Mouse (Mus musculus): ENCODE measurements around the gene Olfr1275. TPM values are rescaled to one million over a fixed set of nuclear protein-coding genes. Genes with fewer than 3 reads are reported as not detected.

Gene Olfr1275
- polyA plus RNA-seq (2015; fragmentation: Nextera tagmentation; extraction: Ambion mirVana), result not detected in 2 replicates

- no peak for ATAC-seq (ENCODE audit: insufficient number of reproducible peaks, insufficient read depth, low FRiP score, low TSS enrichment, low read depth)
- WGBS, result 77% methylated on average over 1 of the region's 1 CpGs
Measured at GRCm38 (mm10) chr2:111235186-111235585, at the start of gene Olfr1275. Gene Olfr1275 (minus strand): TSS chr2:111235286.

GRCm38 (mm10) chr2:111274006-111274405, 38.9 kb upstream of the Olfr1275 start, which contains the start of gene Olfr1277:
Gene Olfr1277 (minus strand): TSS chr2:111274106.
- H3K4me1 ChIP-seq, result no peaks in the 10 kb centered on the region
- 78% methylated on average over 2 of the region's 2 CpGs for WGBS
- no peaks in the 10 kb centered on the region for H3K36me3 ChIP-seq
- H3K27ac ChIP-seq, result no peak within 1 kb of the TSS
- no peaks in the 10 kb centered on the region for H3K9me3 ChIP-seq
- H3K4me3 ChIP-seq, result no peak within 1 kb of the TSS
- no peak within 1 kb of the TSS for H3K4me2 ChIP-seq
- no peak for ATAC-seq (ENCODE audit: insufficient number of reproducible peaks, insufficient read depth, low FRiP score, low TSS enrichment, low read depth)
- H3K27me3 ChIP-seq, result no peaks in the 10 kb centered on the region
- H3K9ac ChIP-seq, result no peak within 1 kb of the TSS

More at GRCm38 (mm10) chr2:111235186-111235585, at the start of gene Olfr1275:
- no peaks in the 10 kb centered on the region for H3K27me3 ChIP-seq
- H3K4me1 ChIP-seq, result no peaks in the 10 kb centered on the region
- no peaks in the 10 kb centered on the region for H3K9me3 ChIP-seq
- H3K9ac ChIP-seq, result no peak within 1 kb of the TSS
- H3K27ac ChIP-seq, result no peak within 1 kb of the TSS
- H3K4me2 ChIP-seq, result no peak within 1 kb of the TSS
- no peaks in the 10 kb centered on the region for H3K36me3 ChIP-seq
- H3K4me3 ChIP-seq, result no peak within 1 kb of the TSS

GRCm38 (mm10) chr2:111254216-111254615, 19.1 kb upstream of the Olfr1275 start, which contains the start of gene Olfr1276:
Gene Olfr1276 (plus strand): TSS chr2:111254516.
- Histone ChIP-seq H3K27me3 (no peaks in the 10 kb centered on the region), H3K27ac (no peak within 1 kb of the TSS), H3K36me3 (no peaks in the 10 kb centered on the region), H3K9ac (no peak within 1 kb of the TSS), H3K9me3 (no peaks in the 10 kb centered on the region), H3K4me1 (no peaks in the 10 kb centered on the region), H3K4me3 (no peak within 1 kb of the TSS), H3K4me2 (no peak within 1 kb of the TSS)
- no peak for ATAC-seq (ENCODE audit: insufficient number of reproducible peaks, insufficient read depth, low FRiP score, low TSS enrichment, low read depth)

- Histone ChIP-seq H3K4me3 (no peak within 1 kb of the TSS), H3K9ac (no peak within 1 kb of the TSS), H3K36me3 (no peaks in the 10 kb centered on the region), H3K4me1 (no peaks in the 10 kb centered on the region), H3K27ac (no peak within 1 kb of the TSS), H3K9me3 (no peaks in the 10 kb centered on the region), H3K27me3 (no peaks in the 10 kb centered on the region), H3K4me2 (no peak within 1 kb of the TSS)
- ATAC-seq (ENCODE audit: insufficient number of reproducible peaks, insufficient read depth, low FRiP score, low TSS enrichment, low read depth), result no peak
- 84% methylated on average over 6 of the region's 6 CpGs for WGBS
Measured at GRCm38 (mm10) chr2:111229502-111229901, 5.6 kb downstream of the Olfr1275 start, which contains the start of gene 4930430A15Rik. Gene 4930430A15Rik (minus strand): TSS chr2:111229602.

- Histone ChIP-seq H3K27ac (no peak overlapping the region), H3K4me1 (no peaks in the 10 kb centered on the region), H3K4me2 (no peak overlapping the region), H3K36me3 (no peaks in the 10 kb centered on the region), H3K4me3 (no peak overlapping the region), H3K9ac (no peak overlapping the region), H3K9me3 (no peaks in the 10 kb centered on the region), H3K27me3 (no peaks in the 10 kb centered on the region)
- 95% methylated on average over 11 of the region's 11 CpGs for WGBS
- no peak for ATAC-seq (ENCODE audit: insufficient number of reproducible peaks, insufficient read depth, low FRiP score, low TSS enrichment, low read depth)
Measured at GRCm38 (mm10) chr2:111182068-111182467, 53.0 kb downstream of the Olfr1275 start.

Other genes with a start within 250 kb of the Olfr1275 start
- gene Gm13941, start 129.3 kb downstream of the Olfr1275 start, polyA plus RNA-seq (2015; fragmentation: Nextera tagmentation; extraction: Ambion mirVana), result not detected in 2 replicates
- not detected in 2 replicates for gene Gm15130, start 82.3 kb downstream of the Olfr1275 start, polyA plus RNA-seq (2015; fragmentation: Nextera tagmentation; extraction: Ambion mirVana)
- gene 4930430A15Rik, start 5.7 kb downstream of the Olfr1275 start, polyA plus RNA-seq (2015; fragmentation: Nextera tagmentation; extraction: Ambion mirVana), result not detected in 2 replicates
- not detected in 2 replicates for gene Olfr1276, start 19.2 kb upstream of the Olfr1275 start, polyA plus RNA-seq (2015; fragmentation: Nextera tagmentation; extraction: Ambion mirVana)
- gene Olfr1277, start 38.8 kb upstream of the Olfr1275 start, polyA plus RNA-seq (2015; fragmentation: Nextera tagmentation; extraction: Ambion mirVana), result not detected in 2 replicates
- gene Olfr1278, start 54.9 kb upstream of the Olfr1275 start, polyA plus RNA-seq (2015; fragmentation: Nextera tagmentation; extraction: Ambion mirVana), result not detected in 2 replicates
- gene Olfr1279, start 65.3 kb upstream of the Olfr1275 start, polyA plus RNA-seq (2015; fragmentation: Nextera tagmentation; extraction: Ambion mirVana), result not detected in 2 replicates
- gene Olfr1280, start 78.7 kb upstream of the Olfr1275 start, polyA plus RNA-seq (2015; fragmentation: Nextera tagmentation; extraction: Ambion mirVana), result not detected in 2 replicates
- not detected in 2 replicates for gene Olfr1281, start 91.2 kb upstream of the Olfr1275 start, polyA plus RNA-seq (2015; fragmentation: Nextera tagmentation; extraction: Ambion mirVana)
- not detected in 2 replicates for gene Olfr1282, start 100.8 kb upstream of the Olfr1275 start, polyA plus RNA-seq (2015; fragmentation: Nextera tagmentation; extraction: Ambion mirVana)
- not detected in 2 replicates for gene Olfr1283, start 131.5 kb upstream of the Olfr1275 start, polyA plus RNA-seq (2015; fragmentation: Nextera tagmentation; extraction: Ambion mirVana)
- gene Olfr1284, start 140.2 kb upstream of the Olfr1275 start, polyA plus RNA-seq (2015; fragmentation: Nextera tagmentation; extraction: Ambion mirVana), result not detected in 2 replicates
- not detected in 2 replicates for gene Olfr1286, start 187.8 kb upstream of the Olfr1275 start, polyA plus RNA-seq (2015; fragmentation: Nextera tagmentation; extraction: Ambion mirVana)
- not detected in 2 replicates for gene Olfr1287, start 213.9 kb upstream of the Olfr1275 start, polyA plus RNA-seq (2015; fragmentation: Nextera tagmentation; extraction: Ambion mirVana)
- gene Olfr1288, start 238.8 kb upstream of the Olfr1275 start, polyA plus RNA-seq (2015; fragmentation: Nextera tagmentation; extraction: Ambion mirVana), result not detected in 2 replicates
- gene Olfr1289, start 245.5 kb upstream of the Olfr1275 start, polyA plus RNA-seq (2015; fragmentation: Nextera tagmentation; extraction: Ambion mirVana), result not detected in 2 replicates

Data from embryonic facial prominence, embryonic 13.5 days (tissue).